Mouse (Mus musculus) neural tube, embryonic 10.5 days (tissue): ENCODE results near the gene Jarid2.
A peak's percentile ranks its signal among the peaks of the same experiment; 100 is the strongest.

Experiments
- DNase-seq: peaks from one replicate; pipeline ENCODE4 v3.0.0-alpha.2; 2017; ENCODE audit warnings: low spot score; ENCODE audit errors: extremely low spot score

Jarid2 gene

GRCm38 (mm10) chr13:44915382-44915781 is 186.1 kb downstream of the Jarid2 start:
- DNase-seq: no peak

DNA sequence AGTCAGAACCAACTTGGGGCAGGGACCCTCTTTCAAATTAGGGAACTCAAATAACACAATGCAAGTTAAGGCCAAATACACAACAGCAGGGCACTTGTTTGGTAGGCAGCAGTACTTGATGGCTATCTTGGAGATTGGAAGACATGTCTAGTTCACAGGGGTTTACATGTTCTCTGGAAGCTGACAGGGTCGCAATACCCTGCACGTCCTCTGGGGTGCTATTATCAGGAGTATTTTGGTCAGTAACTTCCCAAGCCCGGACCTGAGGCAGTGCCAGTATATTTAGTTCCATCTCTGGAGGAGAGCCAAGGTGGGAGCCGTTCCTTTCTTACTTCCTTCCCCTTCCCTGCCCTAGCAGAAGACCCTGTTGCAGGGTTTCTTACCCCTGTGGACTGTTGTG is 186.7 kb downstream of the Jarid2 start:
- DNase-seq: peak; percentile 23

DNA sequence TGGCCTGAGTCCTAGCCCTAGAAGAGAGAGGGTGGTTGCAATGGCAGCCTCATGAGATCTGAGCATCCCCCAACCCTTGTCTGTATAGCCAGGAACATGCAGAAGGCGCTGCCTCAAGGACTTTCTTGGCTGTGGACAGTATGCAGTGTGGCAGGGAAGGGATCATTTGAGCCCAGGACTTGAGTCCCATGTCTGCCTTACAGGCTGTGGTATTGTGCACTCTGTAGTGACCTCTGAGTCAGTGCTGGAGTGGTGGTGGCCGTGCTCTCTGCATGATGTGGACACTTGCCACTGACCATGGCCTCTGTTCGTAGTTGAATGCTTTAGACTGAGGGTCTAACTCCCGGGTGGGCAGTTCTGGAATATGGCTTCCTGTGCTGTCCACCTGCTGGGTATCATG is 187.9 kb downstream of the Jarid2 start:
- no peak for DNase-seq

- DNase-seq: no peak
These were observed 189.0 kb downstream of the Jarid2 start for GRCm38 (mm10) chr13:44918269-44918668.

- DNase-seq: no peak
These were observed 191.8 kb downstream of the Jarid2 start for GRCm38 (mm10) chr13:44921095-44921494.

GRCm38 (mm10) chr13:44921721-44922120 is 192.4 kb downstream of the Jarid2 start:
- DNase-seq: no peak

DNA sequence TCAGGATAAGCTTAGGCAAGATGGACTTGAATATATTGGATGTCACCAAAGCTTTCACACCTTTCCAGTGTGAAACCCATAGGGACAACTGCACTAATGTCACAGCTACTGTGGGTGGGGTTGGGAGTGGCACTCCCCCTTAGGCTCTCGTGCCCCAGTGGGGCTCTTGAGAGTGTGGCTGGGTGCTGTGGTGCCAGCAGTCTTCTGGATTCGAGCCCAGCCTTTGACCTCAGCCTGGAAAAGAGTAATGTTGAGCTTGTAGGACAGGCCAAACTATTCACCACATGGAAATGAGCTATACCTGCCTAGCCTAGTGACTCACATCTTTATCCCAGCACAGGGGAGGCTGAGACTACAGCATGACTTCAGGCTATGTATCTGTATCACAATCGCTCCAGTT is 194.8 kb downstream of the Jarid2 start:
- no peak for DNase-seq

GRCm38 (mm10) chr13:44925173-44925572 is 195.9 kb downstream of the Jarid2 start:
- no peak for DNase-seq

GRCm38 (mm10) chr13:44926311-44926710 is 197.0 kb downstream of the Jarid2 start:
- no peak for DNase-seq

- DNase-seq: no peak
These were observed 203.3 kb downstream of the Jarid2 start for GRCm38 (mm10) chr13:44932307-44933264.

GRCm38 (mm10) chr13:44933575-44933974 is 204.3 kb downstream of the Jarid2 start:
- DNase-seq: no peak

DNA sequence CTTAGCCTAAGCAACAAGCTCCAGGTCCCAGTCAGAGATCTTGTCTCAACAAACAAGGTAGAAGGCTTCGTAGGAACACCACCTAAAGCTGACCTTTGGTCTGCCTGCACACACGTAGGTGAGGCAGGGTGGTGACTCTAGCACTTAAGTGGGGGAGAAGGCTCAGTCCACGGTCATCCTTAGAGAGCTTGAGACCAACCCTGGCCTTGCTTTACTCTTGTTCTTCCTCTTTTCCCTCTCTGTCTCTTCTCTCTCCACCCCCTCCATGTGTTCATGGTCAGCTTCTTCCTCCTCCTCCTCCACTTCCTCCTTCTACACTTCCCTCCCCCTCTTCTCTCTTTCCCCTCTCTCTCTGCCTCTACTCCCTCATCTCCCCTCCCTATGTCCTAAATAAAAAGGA is 208.4 kb downstream of the Jarid2 start:
- no peak for DNase-seq

DNA sequence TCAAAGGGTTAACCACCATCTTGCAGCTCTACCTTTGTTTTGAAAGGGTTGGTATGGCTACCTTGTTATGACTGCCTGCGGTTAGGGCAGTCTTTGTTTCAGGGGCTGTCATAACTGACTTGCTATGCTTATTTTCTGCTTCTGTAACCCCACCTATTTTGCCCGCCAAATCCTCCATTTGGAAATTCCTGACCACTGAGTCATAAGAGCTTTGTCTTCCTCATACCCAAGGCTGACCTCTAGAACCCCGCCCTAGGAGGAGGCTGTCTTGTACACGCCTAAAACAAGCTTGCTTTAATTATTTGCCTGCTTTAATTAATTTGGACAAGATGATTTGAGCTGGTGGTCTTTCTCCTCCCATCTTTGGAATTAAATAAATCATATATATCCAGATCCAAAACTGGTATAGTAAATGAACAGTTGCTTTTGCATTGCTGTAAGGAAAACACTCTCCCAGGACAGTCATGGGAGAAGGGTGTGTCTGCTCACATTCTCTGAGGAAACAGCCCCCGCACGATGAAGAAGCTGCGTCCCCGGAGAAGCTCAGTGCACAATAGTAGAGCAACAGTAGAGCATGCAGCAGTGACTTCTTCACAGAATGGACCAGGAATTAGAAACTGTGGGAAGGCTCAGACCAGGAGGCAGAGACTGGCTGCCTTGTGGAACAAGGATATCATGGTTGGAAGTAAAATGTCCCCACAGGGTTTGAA is 210.2 kb downstream of the Jarid2 start:
- DNase-seq: no peak

DNA sequence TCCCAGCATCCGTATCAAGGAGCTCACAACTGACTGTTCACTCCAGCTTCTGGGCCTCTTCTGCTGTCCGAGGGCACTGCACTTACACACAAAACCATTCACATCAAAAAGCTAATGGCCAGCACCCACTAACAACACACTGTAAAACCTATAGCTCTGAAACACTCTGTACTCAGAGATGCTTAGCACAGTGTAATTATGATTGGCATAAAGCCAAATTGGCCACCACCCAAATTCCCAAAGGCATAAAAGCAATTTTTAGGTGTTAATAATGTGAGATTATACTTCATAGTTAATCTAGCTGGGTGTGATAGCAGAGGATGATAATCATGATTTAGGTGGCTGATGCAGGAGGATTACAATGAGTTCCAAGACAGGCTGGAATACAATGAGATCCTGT is 214.3 kb downstream of the Jarid2 start:
- no peak for DNase-seq

GRCm38 (mm10) chr13:44946880-44947635 is 217.8 kb downstream of the Jarid2 start:
- peak; percentile 26 for DNase-seq

GRCm38 (mm10) chr13:44948320-44949250 is 219.3 kb downstream of the Jarid2 start:
- no peak for DNase-seq

DNA sequence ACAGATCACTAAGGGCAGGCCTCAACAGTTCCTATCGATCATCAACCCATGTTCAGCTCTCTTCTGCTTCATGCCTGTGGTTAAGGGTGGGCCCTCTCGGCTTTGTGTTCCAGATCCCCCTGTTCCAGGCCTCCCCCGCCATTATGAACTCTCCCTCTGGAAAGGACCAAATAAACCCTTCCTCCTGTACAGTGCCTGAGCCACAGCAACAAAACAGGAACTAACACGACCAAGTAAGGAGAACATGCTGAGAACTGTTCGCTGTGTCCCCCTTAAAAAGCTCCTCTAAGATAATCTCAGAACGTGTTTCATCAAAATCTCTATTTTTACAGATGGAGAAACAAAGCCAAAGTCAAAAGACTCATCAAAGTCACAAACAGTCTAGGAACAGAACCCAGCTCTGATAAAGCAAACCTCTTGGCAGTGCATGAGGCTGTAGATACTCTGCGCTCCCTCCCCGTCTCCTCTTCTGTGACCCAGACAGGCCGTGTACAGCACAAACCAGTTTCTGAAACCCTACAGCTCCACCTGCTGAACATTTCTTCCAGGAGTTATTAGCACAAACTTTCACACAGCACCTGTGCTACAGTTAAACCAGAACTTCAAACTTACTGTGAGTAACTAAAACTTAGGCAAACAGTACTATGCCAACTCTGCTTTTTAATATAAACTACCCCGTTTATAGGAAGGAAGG is 223.3 kb downstream of the Jarid2 start:
- DNase-seq: no peak

- no peak for DNase-seq
These were observed 224.4 kb downstream of the Jarid2 start for GRCm38 (mm10) chr13:44953546-44954231.

DNA sequence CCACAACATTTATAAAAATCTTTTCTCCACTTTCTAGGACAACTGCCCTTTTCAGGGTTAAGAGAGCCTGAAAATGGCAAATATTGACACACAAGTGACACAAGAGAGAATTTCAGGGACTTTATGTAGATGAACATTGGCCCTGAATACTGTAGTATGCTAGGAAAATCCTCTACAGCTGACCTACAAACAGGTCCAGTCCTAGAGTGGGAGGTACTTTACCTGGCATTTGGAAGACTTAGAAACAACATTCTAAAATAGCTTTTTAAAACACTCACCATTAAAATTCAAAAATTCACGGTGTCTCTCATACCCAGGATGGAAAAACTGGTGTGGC is 224.9 kb downstream of the Jarid2 start:
- DNase-seq: no peak

DNA sequence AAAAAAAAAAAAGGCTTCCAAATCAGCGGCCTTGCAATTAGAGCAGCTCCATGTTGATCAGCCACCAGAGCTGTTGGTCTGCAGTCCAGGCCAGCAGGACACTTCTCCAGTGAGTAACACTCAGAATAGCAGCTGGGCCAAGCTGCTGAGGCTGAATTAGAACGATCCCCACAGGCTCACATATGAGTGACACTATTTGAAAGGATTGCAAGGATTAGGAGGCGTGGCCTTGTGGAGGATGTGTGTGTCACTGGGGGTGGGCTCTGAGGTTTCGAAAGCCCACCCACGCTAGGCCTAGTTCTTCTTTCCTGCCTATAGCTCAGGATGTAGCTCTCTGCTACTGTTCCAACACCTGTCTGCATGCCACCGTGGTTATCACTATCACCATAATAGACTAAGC is 226.5 kb downstream of the Jarid2 start:
- no peak for DNase-seq
